Mouse (Mus musculus) urinary bladder, postnatal 10 days (tissue): ENCODE results near the gene Map4.

Source experiments
- DNase-seq: peaks from one replicate; pipeline ENCODE4 v3.0.0; 2022; ENCODE audit warnings: low spot score

The Map4 gene

DNA sequence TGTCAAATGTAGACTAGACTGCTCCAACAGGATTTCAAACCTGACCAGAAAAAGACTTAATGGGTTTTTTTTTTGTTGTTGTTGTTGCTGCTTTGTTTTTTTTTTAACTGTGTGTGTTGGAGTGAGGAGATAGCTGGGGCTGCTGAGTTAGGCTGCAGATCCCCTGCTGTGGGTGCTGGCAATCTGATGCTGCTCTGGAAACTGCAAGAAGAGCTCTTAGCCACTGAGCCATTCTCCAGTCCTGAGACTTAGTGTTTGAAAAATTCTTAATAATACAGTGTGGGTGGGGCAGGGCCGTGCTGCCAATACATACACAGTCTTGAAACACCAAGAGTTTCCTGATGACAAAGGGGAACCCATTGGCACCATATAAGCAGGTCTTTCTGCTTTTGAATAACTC, 70.7 kb downstream of the Map4 start:
- DNase-seq = no peak

DNA sequence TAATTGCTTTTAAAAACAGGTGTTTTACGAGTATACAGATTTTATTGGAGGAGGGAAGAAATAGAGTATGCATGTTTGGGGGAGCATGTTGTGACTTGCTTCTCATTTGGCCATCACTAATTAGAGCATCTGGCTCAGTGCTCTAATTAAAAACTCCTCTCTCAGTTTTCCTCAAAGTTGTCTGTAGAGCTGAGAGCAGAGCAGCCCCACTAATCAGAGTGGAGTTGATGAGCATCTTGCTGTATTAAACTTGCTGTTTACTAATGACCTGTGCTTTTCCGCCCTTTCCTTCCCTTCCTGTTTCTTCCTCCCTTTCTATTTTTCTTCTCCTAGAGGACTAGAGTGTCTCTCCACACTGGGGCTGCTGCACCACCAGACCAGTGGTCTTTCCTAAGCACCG, 71.2 kb downstream of the Map4 start:
- DNase-seq = no peak

- DNase-seq = no peak
These were observed 88.0 kb downstream of the Map4 start for GRCm38 (mm10) chr9:110019224-110019623.

DNA sequence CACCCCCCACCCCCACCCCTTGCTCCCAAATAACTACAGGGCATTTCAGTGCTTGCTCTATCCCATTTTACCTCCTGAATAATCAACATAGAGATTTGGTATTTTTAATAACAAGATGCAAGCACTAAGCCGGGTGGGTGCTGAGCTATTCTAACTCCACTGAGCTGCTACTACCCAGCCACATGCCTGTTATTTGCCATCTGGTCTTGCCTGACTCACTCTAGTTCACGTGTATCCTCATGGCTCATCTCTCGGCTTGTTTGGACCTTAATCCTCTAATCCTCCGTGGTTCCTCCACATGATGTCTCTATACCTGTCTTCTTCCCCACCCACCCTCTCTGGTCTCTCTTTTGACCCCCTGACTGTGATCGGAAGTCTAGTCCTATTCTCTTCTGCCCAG, 89.1 kb downstream of the Map4 start:
- no peak for DNase-seq

DNA sequence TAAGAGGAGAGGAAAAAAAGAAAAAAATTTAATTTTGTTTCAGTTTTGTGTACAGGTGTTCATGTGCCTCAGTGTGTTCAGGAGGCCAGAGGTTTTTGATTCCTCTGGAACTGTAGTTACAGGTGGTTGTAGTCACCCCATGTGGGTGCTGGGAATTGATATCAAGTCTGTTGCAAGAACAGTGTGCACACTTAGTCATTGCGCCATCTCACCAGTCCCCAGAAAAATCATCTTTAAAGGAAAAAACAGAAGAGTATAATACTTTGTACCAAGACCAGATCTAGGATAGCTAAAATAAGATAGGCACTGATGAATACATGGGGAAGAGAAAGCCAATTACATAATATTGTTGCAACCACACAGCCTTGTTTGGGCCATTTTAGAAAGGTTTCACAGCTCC, 90.2 kb downstream of the Map4 start:
- no peak for DNase-seq

DNA sequence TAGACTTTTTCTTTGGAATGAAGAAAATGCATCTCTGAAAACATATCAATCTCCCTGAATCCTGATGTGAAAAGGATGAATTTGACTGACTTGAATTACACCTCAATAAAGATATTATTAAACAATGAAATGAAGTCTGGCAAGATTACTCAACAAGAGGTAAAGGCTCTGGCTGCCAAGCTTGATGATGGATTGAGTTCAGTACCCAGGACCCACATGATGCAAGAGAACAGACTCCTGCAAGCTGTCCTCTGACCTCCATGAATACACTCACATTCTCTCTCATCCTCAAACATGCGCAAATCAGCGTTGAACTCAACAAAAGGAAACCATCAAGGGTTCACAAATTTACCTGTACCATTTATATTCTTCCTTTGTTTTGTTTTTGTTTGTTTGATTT, 90.9 kb downstream of the Map4 start:
- DNase-seq = no peak

DNA sequence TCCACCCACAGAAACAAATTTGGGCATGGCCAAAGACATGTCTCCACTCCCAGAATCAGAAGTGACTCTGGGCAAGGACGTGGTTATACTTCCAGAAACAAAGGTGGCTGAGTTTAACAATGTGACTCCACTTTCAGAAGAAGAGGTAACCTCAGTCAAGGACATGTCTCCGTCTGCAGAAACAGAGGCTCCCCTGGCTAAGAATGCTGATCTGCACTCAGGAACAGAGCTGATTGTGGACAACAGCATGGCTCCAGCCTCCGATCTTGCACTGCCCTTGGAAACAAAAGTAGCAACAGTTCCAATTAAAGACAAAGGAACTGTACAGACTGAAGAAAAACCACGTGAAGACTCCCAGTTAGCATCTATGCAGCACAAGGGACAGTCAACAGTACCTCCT, 103.8 kb downstream of the Map4 start:
- DNase-seq = no peak

DNA sequence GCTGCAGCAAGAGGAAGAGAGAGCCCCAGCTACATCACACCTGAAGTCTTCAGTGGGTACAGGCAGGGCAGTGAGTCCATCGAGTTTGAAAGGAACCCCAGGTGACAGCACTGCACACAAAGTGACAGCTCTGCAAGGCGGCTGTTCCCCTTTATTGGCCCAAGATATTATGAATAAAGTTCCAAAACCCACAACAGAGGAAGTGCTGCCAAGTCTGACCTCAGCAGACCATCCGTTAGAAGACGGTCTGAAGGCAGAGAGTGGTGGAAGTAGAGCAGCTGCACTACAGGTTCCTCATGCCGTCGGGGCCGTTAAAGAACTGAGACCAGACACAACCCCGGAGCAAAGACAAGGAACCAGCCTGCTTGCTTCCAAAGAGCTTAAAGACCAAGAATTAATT, 106.6 kb downstream of the Map4 start:
- no peak for DNase-seq

GRCm38 (mm10) chr9:110038485-110038884, 107.2 kb downstream of the Map4 start:
- DNase-seq = no peak

DNA sequence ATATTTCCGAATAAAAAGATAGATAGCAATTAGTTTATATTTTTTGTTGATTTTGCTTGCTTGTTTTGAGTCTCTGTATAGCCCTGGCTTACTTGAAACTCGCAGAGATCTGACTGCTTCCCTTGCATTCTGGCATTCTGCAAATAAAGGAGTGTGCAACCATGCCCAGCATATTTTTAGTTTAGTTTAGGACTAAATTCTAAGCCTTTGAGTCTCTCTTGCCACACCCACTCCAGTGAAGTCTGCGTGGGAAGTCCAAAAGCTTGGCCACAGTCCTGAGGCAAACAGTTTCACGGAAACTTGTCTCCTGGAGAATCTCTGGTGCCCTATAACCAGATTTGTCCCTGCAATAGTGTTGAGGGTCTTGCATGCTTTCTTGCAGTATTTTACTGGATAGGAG, 113.1 kb downstream of the Map4 start:
- no peak for DNase-seq

DNA sequence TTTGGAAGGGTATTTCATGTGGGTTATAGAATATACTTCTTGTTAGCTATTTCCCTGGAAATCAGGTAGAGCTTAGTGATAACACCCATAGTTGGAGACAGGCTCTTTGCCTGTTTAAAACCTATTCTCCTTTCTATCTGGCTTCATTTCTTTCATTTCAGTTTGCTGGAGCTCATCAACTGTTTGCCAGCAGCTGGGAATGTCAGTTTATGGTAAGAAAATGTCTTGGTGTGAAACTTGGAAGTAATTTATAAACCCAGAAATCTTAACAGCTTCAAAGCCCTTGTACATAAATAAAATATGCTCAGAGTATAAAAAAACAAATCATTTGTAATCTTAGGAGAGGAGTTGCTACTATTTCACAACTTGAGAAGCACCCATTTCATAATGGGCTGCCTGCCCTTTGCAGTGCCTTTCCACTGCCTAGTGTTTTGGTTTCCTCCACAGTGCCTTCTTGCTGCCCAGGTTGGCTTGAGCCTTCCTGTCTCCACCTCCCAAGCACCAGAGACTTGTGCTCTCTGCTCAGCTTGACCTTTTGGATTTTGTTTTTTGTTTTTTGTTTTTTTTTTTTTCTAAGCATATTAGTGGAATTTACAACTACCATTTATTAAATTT, 114.6 kb downstream of the Map4 start:
- no peak for DNase-seq

- no peak for DNase-seq
These were observed 116.0 kb downstream of the Map4 start for GRCm38 (mm10) chr9:110047260-110047659.

DNA sequence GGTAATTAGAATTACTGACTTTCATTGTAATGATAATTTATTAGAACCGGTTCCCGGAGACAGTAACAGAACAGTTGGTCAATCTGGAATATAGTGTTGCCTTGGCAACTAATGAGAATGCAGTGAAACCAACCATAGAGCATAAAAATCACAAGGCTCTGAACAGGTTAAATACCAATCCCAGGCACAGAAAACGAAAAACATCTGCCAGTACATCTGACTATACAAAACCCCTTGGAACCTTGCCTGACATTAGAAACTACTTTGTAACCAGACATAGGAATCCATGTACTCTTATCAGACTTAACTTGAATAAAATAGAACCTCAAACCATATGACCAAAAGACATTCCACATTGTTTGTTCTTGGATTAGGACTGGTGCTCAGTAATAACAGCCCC, 116.6 kb downstream of the Map4 start:
- no peak for DNase-seq

DNA sequence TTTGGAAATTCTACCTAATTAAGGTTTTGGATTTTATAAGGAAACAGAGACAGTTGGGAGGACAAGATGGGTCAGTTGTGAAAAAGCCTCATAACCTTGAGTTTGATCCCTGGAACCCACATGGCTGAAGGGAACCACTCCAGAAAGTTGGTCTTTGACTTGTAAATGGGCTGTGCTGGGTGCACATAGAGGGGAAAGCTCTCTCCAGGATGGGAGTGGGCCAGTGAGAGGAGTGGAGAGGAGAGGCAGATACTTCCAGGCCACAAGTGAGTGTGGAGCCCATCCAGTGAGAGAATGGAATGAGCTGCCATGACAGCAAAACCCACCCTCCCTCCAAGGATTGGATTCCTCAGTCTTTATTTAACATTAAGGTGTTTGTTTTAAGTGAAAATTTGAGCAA, 119.9 kb downstream of the Map4 start:
- DNase-seq = no peak

GRCm38 (mm10) chr9:110051869-110052661, 120.8 kb downstream of the Map4 start:
- DNase-seq = no peak

DNA sequence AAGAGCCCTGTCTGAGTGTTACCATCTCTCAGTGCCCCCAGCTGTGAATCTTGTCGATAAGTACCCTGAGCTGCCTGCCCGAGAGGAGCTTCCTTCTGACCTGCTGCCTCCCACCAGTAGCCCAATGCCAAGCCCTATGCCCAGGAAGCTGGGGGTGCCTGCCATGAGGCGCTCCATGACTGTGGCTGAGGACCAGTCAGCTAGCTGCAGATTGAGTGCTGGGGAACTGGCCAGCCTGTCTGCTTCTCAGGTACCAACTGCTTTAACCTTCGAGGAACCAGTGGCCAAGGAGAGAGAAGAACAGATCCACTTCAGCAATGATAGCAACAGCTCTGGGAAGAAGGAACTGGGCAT, 121.7 kb downstream of the Map4 start:
- no peak for DNase-seq

DNA sequence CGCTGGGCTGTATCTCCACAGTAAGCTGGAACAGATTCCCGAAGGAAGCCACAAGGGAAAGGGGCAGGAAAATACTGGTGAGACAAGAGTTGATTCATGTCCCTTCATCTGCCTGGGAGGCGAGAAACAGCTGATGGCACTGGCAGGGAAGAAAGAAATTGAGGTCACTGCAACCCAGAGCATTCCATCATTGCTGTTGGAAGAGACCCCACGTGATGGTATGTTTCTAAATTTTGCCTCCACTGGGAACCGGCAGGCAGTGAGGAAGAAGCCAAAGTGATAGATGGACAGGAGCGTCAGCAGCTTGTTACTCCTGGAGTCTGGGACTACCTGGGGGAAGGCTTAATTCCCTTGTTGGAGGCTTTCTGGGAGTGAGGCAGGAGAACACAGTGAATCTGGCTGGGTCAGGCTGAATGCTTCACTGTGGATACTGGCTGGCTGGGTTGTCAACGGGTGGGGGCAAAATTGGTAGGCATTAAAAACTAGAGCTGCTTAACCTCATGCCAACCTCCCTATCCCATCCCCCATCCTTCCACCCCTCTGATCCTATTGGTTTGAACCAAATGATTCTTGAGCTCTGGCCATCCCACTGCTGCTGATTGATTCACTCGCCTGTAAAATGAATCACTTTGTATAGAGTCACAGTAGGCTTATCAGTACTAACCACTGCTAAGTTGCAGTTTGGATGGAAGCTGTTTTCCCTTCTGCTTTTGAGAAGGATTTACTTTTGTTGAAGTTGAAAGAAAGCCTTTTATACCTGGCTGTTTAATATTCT, 122.2 kb downstream of the Map4 start:
- no peak for DNase-seq

GRCm38 (mm10) chr9:110054080-110054421, 122.8 kb downstream of the Map4 start:
- DNase-seq = no peak

DNA sequence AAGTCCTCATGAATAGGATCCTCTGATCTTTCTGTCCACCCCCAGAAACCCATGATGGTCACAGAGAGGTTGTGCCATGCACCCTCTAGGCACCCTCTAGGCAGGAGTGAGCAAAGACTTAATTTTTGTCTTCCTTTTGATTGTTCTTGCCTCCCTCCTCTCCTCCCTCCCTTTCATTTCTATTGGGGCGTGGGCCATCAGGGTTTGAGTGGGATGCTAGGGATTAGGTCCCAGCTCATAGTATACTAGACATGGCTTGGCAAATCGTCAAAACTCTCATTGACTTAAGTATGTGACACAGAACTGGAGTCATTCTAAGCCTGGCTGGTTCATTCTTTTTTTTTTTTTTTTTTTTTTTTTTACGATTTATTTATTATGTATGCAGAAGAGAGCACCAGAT, 123.5 kb downstream of the Map4 start:
- DNase-seq = no peak

- no peak for DNase-seq
These were observed 125.9 kb downstream of the Map4 start for GRCm38 (mm10) chr9:110057200-110057599.

DNA sequence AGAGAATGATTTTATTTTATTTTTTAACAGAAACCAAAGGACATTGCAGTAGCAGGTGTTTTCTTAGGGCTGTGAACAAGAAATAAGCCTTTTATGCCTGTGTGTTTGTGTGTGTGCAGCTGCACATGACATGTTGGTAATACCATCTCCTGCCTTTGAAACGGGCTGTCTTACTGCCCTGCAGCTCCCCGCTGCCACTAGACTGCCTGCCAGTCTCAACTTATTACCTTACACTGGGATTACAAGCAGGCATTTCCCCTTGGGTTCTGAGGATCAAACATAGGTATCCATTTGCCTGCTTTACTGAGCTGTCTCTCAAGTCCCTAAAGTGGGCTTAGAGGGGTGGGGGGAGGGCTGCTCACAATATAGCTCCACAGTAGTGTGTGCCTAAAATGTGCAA, 129.5 kb downstream of the Map4 start:
- DNase-seq = no peak

GRCm38 (mm10) chr9:110062405-110062804, 131.1 kb downstream of the Map4 start:
- DNase-seq = no peak

DNA sequence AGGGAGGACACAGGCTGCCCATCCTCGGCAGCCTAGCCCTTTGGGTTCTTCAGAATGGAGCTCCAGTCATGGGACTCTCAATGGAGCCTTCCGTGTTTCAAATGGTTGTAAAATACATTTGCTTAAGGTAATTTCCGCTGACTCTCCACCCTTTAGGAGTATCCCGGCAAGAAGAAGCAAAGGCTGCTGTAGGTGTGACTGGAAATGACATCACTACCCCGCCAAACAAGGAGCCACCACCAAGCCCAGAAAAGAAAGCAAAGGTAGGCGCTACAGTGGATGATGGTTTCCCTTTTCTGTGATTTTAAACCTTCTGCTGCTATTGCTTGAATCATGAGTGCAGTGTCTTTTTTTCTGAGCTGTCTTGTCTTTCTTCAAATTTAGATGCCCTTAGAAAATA, 131.6 kb downstream of the Map4 start:
- no peak for DNase-seq
